Mouse (Mus musculus) thymus, adult 2 months (tissue): ENCODE data around the gene Cast.

Source experiments
- CTCF ChIP-seq: fragments of 200-500 bp; IDR thresholded peaks from 2 replicates; pipeline ENCODE4 v1.5.1; 2012; ENCODE audit warnings: mild to moderate bottlenecking, control low read depth, low read length, moderate library complexity, borderline replicate concordance; ENCODE audit not compliant: control insufficient read depth, poor library complexity, insufficient read depth; ENCODE audit errors: extremely low read depth
- POLR2A ChIP-seq: fragments of 200-500 bp; IDR thresholded peaks from 2 replicates; pipeline ENCODE4 v1.6.1; 2012; ENCODE audit warnings: mild to moderate bottlenecking, low read length, control low read depth, moderate library complexity; ENCODE audit not compliant: control insufficient read depth, poor library complexity, insufficient read depth; ENCODE audit errors: extremely low read depth

- TF ChIP-seq CTCF (no peak), POLR2A (no peak)
Measured at GRCm38 (mm10) chr13:74695497-74696193, 113.0 kb downstream of the Cast start.
